Mouse (Mus musculus): Measurements from ENCODE around the gene Llgl2. TPM values are rescaled to one million over a fixed set of nuclear protein-coding genes. Genes with fewer than 3 reads are reported as not detected.

Gene Llgl2
- polyA plus RNA-seq, 1 experiment from 2014 or later = 18.7 TPM

DNA sequence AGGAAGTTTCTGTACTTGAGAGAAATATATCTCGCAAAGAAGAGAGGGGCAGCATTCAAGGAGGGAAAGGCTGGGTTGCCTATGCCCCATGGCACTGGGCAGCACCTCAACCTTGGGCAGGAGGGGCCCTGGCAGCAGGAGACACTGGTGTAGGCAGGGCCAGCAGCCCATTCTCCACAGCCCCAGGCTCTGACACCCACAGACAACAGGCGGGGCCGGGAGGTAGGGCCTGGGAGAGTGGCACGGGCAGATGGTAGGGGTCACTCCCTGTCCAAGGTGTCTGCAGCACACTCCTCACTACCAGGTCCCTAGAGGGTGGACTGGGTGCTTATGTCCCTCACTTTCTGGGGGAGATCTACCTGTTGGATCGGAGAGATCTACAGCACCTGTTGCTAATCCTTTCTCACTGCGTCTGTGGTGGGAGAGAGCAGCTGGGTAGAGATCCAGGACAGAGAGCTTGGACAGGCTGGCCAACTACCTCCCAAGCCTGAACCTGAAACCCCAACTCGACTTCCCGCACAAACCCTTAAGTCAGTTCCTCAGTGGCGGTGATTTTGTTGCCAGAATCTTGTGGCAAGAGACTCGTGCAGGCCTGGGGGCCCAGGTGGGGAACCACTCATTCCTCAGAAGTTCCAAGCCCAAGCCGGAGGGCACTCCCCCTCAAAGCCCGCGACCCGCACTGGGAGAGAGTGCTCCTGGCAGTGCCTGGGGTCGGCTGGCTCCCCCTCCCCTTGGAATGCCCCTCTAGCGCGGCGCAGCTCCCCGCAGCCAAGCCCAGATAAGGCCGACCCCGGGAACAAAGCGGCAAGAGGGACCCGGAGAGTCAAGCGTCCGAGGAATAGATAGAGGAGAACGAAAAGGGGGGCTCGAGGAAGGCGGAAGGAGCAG is 11.1 kb upstream of the Llgl2 start:
- ATAC-seq (replicated peaks; ENCODE audit: low FRiP score) (peak; percentile 3; the same call in 1 of the 2 replicates), DNase-seq (ENCODE audit: low spot score) (no peak)
- H3K9ac ChIP-seq (ENCODE audit: low read depth, low read length) = peak overlapping the region; percentile 69
- peaks cover 11% of the 10 kb centered on the region; the same call in 1 of the 2 replicates for H3K36me3 ChIP-seq (ENCODE audit: control insufficient read depth, insufficient read depth, low read length)
- H3K4me3 ChIP-seq (ENCODE audit: low read depth, low read length) = peak overlapping the region; percentile 96
- H3K9me3 ChIP-seq (ENCODE audit: control insufficient read depth, low read length) = no peaks in the 10 kb centered on the region
- H3K27ac ChIP-seq (ENCODE audit: low read depth, low read length) = peak overlapping the region; percentile 2; the same call in 1 of the 2 replicates
- peaks cover 48% of the 10 kb centered on the region for H3K4me1 ChIP-seq (replicated peaks; ENCODE audit: control insufficient read depth, insufficient read depth, low read length)
- WGBS = 10% methylated on average over 28 of the region's 28 CpGs
- peak overlapping the region; percentile 68 for H3K4me2 ChIP-seq
- no peaks in the 10 kb centered on the region for H3K27me3 ChIP-seq (replicated peaks; ENCODE audit: control insufficient read depth, insufficient read depth, low read length)

GRCm38 (mm10) chr11:115813507-115814296 is 10.1 kb upstream of the Llgl2 start, which contains the start of gene Caskin2:
Caskin2 (minus strand) TSS chr11:115813639.
- Histone ChIP-seq H3K4me2 (peak within 1 kb of the TSS; percentile 68), H3K36me3 (ENCODE audit: control insufficient read depth, insufficient read depth, low read length) (peaks cover 13% of the 10 kb centered on the region), H3K27ac (ENCODE audit: low read depth, low read length) (peak within 1 kb of the TSS; percentile 10), H3K27me3 (replicated peaks; ENCODE audit: control insufficient read depth, insufficient read depth, low read length) (no peaks in the 10 kb centered on the region), H3K4me1 (replicated peaks; ENCODE audit: control insufficient read depth, insufficient read depth, low read length) (peaks cover 39% of the 10 kb centered on the region), H3K9ac (ENCODE audit: low read depth, low read length) (peak within 1 kb of the TSS; percentile 85), H3K4me3 (ENCODE audit: low read depth, low read length) (peak within 1 kb of the TSS; percentile 96), H3K9me3 (ENCODE audit: control insufficient read depth, low read length) (no peaks in the 10 kb centered on the region)
- ATAC-seq (replicated peaks; ENCODE audit: low FRiP score) = peak; percentile 89
- WGBS = 0% methylated on average over 41 of the region's 44 CpGs
- peak; percentile 99 for DNase-seq (ENCODE audit: low spot score)

DNA sequence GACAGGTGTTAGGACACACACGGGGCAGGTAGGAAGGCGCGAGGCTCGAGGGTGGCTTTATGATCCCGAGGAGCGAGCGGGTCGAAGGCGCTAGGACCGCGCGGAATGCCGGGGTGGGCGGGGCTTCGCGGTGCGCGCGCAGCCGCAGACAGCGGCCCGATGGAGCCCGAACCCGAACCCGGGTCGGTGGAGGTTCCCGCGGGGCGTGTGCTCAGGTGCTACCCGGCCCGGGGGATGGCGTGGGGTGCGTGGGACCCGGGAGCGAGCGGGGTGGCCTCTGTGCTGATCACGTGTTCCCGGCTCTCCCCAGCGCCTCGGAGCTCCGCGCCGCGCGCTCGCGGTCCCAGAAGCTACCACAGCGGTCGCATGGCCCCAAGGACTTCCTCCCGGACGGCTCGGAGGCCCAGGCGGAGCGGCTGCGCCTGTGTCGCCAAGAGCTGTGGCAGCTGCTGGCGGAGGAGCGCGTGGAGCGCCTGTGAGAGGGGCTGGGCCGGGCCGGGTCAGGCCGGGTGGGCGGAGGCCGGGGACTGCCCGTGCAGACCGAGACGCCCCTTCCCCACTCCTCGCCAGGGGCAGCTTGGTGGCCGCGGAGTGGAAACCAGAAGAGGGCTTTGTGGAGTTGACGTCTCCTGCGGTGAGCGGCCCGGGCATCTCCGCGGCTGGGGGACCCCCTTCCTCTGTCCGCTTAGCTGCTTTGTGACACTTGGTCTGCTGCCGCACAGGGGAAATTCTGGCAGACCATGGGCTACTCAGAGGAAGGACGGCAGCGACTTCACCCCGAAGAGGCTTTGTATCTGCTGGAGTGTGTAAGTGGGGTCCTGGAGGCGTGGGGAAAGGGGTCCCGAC is 9.0 kb upstream of the Llgl2 start, which contains the start of gene Tsen54:
Gene Tsen54, plus strand, starts transcription at position 120 of the 846 bp plus-strand sequence.
- Histone ChIP-seq H3K4me2 (peak within 1 kb of the TSS; percentile 68), H3K4me1 (replicated peaks; ENCODE audit: control insufficient read depth, insufficient read depth, low read length) (peaks cover 27% of the 10 kb centered on the region), H3K4me3 (ENCODE audit: low read depth, low read length) (peak within 1 kb of the TSS; percentile 96), H3K9ac (ENCODE audit: low read depth, low read length) (peak within 1 kb of the TSS; percentile 85), H3K27ac (ENCODE audit: low read depth, low read length) (peak within 1 kb of the TSS; percentile 10), H3K27me3 (replicated peaks; ENCODE audit: control insufficient read depth, insufficient read depth, low read length) (no peaks in the 10 kb centered on the region), H3K9me3 (ENCODE audit: control insufficient read depth, low read length) (no peaks in the 10 kb centered on the region), H3K36me3 (ENCODE audit: control insufficient read depth, insufficient read depth, low read length) (peaks cover 14% of the 10 kb centered on the region)
- peak; percentile 91 for DNase-seq (ENCODE audit: low spot score)
- ATAC-seq (replicated peaks; ENCODE audit: low FRiP score) = peak; percentile 59
- WGBS = under 1% methylated on average over 83 of the region's 84 CpGs

GRCm38 (mm10) chr11:115817331-115817730 is 6.5 kb upstream of the Llgl2 start:
- ATAC-seq (replicated peaks; ENCODE audit: low FRiP score) (no peak), DNase-seq (ENCODE audit: low spot score) (no peak)
- H3K9me3 ChIP-seq (ENCODE audit: control insufficient read depth, low read length) = no peaks in the 10 kb centered on the region
- H3K36me3 ChIP-seq (ENCODE audit: control insufficient read depth, insufficient read depth, low read length) = peaks cover 30% of the 10 kb centered on the region
- H3K27me3 ChIP-seq (replicated peaks; ENCODE audit: control insufficient read depth, insufficient read depth, low read length) = no peaks in the 10 kb centered on the region
- no peak overlapping the region for H3K9ac ChIP-seq (ENCODE audit: low read depth, low read length)
- 84% methylated on average over 5 of the region's 5 CpGs for WGBS
- H3K4me2 ChIP-seq = no peak overlapping the region
- H3K27ac ChIP-seq (ENCODE audit: low read depth, low read length) = no peak overlapping the region
- no peak overlapping the region for H3K4me3 ChIP-seq (ENCODE audit: low read depth, low read length)
- peaks cover 11% of the 10 kb centered on the region for H3K4me1 ChIP-seq (replicated peaks; ENCODE audit: control insufficient read depth, insufficient read depth, low read length)

- H3K9ac ChIP-seq (ENCODE audit: low read depth, low read length) = no peak overlapping the region
- no peak overlapping the region for H3K4me2 ChIP-seq
- DNase-seq (ENCODE audit: low spot score) (no peak), ATAC-seq (replicated peaks; ENCODE audit: low FRiP score) (no peak)
- H3K27ac ChIP-seq (ENCODE audit: low read depth, low read length) = no peak overlapping the region
- WGBS = 91% methylated on average over 16 of the region's 16 CpGs
- H3K4me1 ChIP-seq (replicated peaks; ENCODE audit: control insufficient read depth, insufficient read depth, low read length) = peaks cover 20% of the 10 kb centered on the region
- no peaks in the 10 kb centered on the region for H3K9me3 ChIP-seq (ENCODE audit: control insufficient read depth, low read length)
- H3K36me3 ChIP-seq (ENCODE audit: control insufficient read depth, insufficient read depth, low read length) = peaks cover 34% of the 10 kb centered on the region
- H3K27me3 ChIP-seq (replicated peaks; ENCODE audit: control insufficient read depth, insufficient read depth, low read length) = no peaks in the 10 kb centered on the region
- no peak overlapping the region for H3K4me3 ChIP-seq (ENCODE audit: low read depth, low read length)
These were observed 3.8 kb upstream of the Llgl2 start for GRCm38 (mm10) chr11:115819915-115820623.

DNA sequence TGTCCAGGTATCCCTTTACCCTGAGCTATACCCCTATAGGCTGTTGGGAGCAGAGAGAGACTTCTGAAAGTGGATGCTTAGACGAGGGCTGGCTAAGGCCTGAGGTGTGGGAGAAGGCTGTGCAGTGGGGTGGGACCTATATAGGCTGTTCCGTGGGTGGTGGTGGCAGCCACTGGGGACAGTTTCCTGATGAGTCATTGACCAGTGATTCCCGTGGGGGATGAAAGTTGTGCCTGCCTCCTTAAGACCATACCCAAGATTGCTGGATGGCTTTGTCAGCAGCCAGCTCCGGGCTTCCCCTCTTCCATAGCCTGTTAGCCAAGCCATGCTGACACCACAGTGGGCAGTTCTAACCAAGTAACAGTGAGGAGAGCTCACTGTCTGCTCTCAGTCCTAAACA is 2.8 kb upstream of the Llgl2 start:
- Histone ChIP-seq H3K9me3 (ENCODE audit: control insufficient read depth, low read length) (no peaks in the 10 kb centered on the region), H3K4me2 (no peak overlapping the region), H3K27ac (ENCODE audit: low read depth, low read length) (no peak overlapping the region), H3K4me1 (replicated peaks; ENCODE audit: control insufficient read depth, insufficient read depth, low read length) (peaks cover 15% of the 10 kb centered on the region), H3K27me3 (replicated peaks; ENCODE audit: control insufficient read depth, insufficient read depth, low read length) (0 out of 2 replicates have a peak, but pooled peaks cover under 1% of the 10 kb centered on the region), H3K4me3 (ENCODE audit: low read depth, low read length) (no peak overlapping the region), H3K9ac (ENCODE audit: low read depth, low read length) (no peak overlapping the region), H3K36me3 (ENCODE audit: control insufficient read depth, insufficient read depth, low read length) (peaks cover 34% of the 10 kb centered on the region)
- DNase-seq (ENCODE audit: low spot score) (no peak), ATAC-seq (replicated peaks; ENCODE audit: low FRiP score) (no peak)
- WGBS = 74% methylated on average over 4 of the region's 4 CpGs

- peak overlapping the region; percentile 74; the same call in 1 of the 2 replicates for H3K27ac ChIP-seq (ENCODE audit: low read depth, low read length)
- H3K4me2 ChIP-seq = peak overlapping the region; percentile 100
- WGBS = 18% methylated on average over 11 of the region's 11 CpGs
- H3K27me3 ChIP-seq (replicated peaks; ENCODE audit: control insufficient read depth, insufficient read depth, low read length) = 0 out of 2 replicates have a peak, but pooled peaks cover 3% of the 10 kb centered on the region
- peaks cover 25% of the 10 kb centered on the region for H3K36me3 ChIP-seq (ENCODE audit: control insufficient read depth, insufficient read depth, low read length)
- no peaks in the 10 kb centered on the region for H3K9me3 ChIP-seq (ENCODE audit: control insufficient read depth, low read length)
- peak overlapping the region; percentile 84 for H3K4me3 ChIP-seq (ENCODE audit: low read depth, low read length)
- ATAC-seq (replicated peaks; ENCODE audit: low FRiP score) = no peak
- DNase-seq (ENCODE audit: low spot score) = no peak
- peaks cover 29% of the 10 kb centered on the region for H3K4me1 ChIP-seq (replicated peaks; ENCODE audit: control insufficient read depth, insufficient read depth, low read length)
- peak overlapping the region; percentile 78 for H3K9ac ChIP-seq (ENCODE audit: low read depth, low read length)
These were observed 964 bp downstream of the Llgl2 start for GRCm38 (mm10) chr11:115824813-115825212.
